Mouse (Mus musculus): ENCODE measurements at regions not wholly inside any gene's neighbourhood (a gene's known extent, or its start where the extent isn't known, plus 50 kb on each side); places are given as distances from the start of the nearest gene placed in this dataset.
"Not testable (repeated sequence)": the region's sequence is repeated elsewhere in the genome, so short reads cannot be mapped to it uniquely, and the experiment has no call there.

DNA sequence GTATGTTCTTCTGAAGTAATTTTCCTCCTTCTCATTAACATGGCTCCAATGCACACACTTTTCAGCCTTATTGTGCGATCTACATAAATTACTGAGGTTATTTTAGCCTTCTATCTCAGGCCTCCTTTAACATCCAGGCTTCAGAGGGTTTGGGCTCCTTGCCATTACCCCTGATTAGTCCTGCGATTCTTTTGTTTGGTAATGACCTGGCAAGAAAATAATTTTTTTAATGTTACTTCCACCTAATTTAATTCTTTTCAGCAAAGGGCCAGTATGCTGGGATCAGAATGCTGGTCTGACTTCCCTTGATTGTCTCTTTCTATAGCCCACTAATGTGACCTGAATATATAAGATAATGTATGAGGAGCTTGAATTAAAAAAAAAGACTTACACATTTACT, 739.4 kb downstream of the Tbl1xr1 start:
- no peak for DNase-seq

DNA sequence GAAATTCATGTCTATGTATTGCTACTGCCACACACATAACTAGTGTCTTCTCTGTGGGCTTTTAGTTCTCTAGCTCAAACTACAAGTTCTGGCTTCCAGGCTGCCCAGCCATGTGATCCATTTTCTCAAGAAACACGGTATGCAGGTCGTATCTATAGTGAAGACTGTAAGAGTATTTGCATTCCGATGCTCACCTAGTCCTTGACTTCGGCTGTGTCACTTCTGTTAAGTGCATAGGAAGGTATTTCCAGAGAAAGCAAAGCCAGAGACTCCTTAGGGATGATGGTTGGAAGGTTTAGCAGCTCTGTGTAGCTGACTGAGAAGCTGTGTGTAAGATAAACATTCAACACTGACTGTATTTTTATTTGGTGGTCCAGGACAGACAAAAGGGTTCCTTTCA, 750.0 kb downstream of the Tbl1xr1 start:
- DNase-seq, result no peak

DNA sequence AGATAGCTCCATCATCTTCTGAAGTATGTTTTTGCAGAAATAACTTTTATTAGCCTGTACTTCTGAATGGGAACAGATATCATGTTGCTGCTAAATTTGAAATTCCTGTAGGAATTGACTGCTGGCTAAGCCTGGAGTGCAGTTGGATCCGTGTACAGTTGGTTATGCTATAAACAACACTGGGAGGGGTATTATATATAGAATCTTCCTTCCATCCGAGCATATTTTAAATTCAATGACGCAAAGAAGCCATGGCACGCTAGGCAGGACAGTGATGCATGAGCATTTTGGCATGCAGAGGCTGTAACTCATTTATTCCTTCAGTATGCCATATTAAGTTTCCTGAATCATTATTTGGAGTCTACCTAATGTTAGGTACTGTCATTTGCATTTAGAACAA, 762.5 kb downstream of the Tbl1xr1 start:
- no peak for DNase-seq

DNA sequence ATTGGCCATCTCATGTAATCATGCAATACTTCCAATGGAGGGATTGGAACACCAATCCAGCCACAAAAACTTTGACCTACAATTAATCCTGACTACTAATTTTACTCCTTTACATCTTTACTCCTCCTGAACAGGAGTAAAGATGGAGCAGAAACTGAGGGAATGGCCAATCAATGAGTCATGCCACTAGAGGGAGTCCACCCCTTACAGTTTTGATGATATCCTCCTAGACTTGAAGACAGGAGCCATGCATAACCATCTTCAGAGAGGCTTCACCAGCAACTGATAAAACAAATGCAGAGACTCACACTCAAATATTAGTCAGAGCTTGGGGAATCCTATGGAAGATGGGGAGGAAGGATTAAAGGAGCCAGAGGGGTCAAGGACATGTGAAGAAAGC, 774.0 kb downstream of the Tbl1xr1 start:
- DNase-seq, result no peak

DNA sequence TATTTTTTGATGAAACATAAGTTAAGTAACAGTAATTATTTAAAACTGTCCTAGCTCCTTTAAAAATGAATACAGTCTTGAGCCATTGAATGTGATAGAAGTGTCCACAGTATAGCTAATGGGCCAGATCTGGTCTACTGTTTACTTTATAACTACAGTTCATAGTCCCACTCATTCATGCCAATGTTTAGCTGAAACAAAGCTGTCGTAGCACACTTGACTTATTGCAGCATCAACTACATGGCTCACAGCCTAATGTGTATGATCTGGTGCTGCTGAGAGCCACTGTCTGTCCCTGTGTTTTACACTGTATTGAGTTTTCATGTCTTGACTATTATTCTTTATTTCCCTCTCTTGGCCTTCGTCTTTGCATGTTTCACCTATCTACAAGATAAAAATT, 787.1 kb downstream of the Tbl1xr1 start:
- DNase-seq, result no peak

DNA sequence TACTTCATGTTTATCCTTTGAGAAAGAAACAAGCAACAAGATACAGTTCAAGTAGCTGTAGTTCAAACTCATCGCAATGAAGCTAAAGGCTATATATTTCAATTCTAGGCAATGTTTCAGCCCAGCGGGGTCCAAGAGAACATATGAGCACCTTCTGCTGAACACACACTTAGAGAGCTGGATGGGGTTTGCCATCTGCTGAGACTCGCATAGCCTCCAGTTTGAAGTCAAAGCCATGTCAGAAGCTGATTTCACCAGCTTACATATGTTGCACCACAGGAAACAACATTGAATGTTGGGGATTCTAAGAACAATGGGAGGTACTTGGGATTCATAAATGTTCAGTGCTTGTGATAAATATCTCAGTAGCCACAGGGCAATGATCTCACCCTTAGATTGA, 801.4 kb downstream of the Tbl1xr1 start:
- DNase-seq, result no peak

DNA sequence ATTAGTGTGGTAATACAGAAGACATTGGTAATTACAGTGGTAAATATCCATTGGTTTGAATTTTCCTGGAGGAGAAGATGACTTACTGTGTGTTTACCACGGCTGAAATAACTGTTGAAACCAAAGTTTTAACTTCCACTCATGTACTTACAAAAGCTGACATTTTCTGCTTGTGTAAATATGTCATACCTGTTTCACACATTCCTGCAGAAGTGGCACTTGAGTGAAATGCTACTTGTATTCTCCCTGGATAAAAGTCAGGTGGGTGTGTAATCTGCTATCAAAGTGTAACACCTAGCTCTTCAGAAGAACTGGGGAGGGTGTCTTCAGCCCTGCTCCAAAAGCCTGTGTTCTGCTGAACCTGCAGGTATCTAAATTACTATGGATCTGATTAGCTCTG, 816.3 kb downstream of the Tbl1xr1 start:
- DNase-seq, result no peak

DNA sequence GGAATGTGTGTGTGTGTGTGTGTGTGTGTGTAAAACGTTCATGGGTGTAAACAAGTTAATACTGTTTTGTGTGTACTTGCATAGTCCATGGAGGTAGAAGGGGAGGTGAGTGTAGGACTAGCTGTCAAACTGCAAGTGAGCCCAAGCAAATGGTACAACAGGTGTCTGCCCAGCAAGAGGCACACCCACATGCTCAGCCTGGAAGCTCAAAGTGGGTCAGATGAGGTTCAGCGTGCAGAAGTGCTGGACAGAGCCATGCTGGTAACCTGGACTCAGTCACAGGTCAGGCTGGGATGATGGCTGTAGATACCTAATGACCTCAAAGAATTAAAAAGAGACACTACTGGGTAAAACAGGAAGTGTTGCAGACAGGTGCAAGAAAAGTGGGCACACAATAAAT, 821.2 kb downstream of the Tbl1xr1 start:
- peak; percentile 83 for DNase-seq

DNA sequence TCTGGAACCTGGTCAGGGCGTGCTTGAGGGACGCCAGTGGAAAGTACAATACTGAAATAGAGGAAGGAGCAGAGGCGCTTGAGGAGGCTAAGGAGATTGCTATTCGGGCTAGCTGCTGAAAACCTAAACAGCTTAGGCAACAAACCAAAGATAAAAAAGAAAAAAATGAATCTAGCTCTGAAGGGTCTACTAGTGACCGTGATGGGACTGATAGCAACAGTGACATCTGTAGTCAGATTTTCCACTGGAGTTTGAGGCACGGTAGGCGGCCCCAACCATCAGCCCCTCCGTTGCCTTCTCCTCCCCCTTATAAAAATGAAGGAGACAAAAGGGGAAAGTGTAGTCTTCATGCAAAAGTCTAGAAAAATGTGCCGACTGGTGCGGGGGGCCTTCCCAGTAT, 824.5 kb downstream of the Tbl1xr1 start:
- DNase-seq, result no peak

DNA sequence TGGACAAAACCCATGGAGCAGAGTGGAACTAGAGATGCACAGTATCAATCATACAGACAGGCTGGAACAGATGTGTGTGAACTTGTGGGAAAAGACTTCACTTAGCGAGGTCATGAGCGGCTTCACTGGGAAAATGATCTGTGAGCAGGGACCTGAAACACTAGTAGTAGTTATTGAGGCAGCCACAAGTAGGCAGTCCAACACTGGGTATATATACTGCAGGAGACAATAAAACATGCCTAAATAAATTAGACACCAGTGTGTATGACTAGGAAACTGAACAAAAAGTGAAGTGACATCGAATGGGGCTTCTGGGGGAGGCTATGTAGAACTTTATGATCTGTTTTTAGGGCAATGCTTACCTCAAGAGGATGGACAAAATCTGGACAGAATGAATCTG, 852.5 kb downstream of the Tbl1xr1 start:
- no peak for DNase-seq

DNA sequence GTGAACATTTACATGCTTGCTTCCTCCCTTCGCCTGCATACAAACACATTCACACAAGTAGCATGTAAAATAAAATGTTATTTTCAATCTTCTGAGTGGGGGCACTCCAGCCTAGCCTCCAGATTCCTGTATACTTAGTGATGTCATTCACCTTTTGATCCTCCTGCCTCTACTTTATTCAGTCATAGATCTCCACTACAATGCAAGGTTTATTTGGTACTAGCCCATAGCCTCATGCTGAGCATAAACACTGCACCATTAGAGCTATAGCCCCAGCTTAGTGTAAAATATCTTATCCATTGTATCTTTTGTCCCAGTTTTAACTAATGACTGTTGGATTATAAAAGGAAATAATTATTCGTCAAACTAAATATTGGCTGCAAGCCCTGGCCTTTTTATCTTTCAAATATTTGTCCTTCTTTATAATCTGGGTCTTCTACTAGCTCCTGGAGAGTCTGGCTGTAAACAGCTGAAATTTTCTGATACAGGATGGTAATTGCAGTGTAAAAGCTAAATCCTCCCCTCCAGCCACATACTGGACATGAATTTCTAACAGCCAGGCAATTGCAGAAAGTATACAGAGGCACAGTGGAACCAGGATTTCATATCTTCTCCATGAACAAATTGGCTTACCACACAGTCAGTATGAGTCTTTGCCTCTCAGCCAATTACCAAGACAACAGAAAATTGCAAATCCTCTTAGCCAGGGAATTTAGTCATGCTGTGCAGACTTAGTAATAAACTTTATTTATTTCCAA, 853.5 kb downstream of the Tbl1xr1 start:
- DNase-seq, result no peak

DNA sequence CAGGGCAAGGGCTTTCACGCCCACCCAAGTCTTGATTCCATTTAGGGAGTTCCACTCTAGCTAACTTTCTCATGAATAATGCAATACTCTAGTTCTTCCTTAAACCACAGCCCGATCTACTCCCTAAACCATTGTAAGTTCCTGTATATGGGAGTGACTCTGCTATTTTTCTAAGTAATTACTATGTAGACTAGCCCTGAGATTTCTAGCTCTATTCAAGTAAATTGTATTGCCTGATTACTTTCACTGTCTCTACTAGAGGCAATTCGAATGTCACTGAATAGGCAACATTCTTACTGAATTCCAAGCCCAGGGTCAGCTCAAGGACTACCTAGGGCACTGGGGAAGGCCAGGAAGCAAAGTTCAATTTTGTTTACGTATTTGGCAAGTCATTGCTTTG, 869.2 kb downstream of the Tbl1xr1 start:
- DNase-seq, result not testable (repeated sequence)

DNA sequence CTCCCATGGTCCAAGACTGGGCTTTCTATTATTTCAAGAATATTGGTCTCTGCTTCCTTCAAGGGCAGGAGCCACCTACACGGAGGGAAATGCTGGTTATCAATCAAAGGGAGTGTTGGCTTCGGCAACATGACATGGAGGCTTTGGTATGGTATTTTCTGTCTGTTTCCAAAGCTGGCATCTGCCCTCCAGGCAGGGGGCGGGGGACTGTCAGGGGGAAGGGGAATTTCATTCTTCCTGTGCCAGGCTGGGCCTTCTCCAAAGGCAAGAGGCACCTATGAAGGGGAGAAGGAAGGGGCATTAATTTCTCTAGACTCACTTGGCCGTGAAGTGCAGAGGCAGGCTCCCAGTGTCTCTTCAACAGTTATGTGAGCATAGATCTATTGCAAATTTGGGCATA, 870.7 kb downstream of the Tbl1xr1 start:
- no peak for DNase-seq

DNA sequence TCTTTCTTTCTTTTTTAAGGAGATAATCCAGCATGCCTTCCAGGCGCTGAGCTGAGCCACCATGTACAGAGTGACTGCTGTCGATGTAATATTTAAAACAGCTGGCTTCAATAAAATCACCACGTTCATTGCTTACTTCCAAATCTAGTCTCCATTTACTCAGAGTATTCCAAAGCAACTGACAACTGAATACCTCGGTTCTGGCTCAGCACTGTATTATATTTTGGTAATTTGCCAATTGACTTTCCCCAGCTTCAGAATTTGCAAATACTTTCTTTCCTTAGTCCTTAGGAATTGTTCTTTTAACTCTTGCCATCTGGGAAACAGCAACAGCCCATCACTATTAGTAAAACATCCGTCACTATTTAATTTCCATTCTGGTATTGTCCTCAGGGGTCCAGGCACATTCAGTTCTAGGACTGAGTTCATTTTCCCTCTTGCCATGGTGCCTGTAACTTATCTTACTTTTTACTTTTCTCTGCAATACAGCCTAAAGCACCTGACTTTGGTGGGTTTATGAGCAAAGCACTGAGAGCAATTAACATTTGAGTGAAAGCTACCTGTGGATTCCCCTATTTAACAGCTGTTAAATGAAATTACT, 871.8 kb downstream of the Tbl1xr1 start:
- DNase-seq, result no peak

DNA sequence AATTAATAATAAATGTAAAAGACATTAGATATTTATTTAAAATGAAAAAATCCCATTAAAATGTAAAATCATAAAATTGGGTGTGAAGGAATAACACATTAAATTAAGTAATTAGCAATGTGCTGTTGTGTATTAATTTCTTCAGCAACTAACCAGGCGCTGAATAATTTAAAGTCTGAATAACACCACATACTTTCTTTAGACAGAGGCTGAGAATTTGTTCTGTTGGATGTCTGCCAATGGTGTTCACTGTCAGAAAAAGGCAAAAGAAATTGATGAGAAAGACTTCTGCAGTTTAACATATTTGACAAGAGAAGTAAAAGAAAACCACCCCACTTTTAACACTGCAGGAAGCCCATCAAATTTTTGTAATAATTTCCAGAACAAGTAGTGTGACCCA, 881.0 kb downstream of the Tbl1xr1 start:
- DNase-seq, result no peak

DNA sequence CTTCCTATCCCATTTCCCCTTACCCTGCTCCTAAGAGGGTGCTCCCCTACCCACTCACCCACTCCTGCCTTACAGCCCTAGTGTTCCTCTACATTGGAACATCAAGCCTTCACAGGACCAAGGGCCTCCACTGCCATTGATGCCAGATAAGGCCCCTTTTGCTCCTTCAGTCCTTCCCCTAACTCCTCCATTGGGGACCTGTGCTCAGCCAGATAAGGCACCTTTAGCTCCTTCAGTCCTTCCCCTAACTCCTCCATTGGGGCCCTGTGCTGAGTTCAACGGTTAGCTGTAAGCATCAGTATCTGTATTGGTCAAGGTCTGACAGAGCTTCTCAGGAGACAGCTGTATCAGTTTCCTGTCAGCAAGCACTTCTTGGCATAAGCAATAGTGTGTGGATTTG, 896.2 kb downstream of the Tbl1xr1 start:
- no peak for DNase-seq

DNA sequence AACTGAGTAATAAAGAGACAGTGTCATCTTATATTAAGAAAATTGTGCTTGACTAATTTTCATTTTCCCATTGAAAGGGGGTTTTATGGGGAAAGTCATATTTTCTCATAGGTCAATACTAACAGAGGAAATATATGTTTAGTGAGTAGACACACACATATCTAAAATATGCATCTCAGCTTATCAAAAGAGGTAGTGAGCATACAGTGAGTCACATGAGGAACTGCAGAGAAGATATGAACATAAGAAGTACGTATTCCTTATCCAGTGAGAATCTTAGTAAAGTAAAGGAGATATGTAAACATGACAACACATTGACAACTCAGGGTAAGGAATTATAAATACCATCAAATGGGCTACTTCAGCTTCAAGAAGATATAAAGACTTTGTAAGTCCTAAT, 900.3 kb downstream of the Tbl1xr1 start:
- no peak for DNase-seq

DNA sequence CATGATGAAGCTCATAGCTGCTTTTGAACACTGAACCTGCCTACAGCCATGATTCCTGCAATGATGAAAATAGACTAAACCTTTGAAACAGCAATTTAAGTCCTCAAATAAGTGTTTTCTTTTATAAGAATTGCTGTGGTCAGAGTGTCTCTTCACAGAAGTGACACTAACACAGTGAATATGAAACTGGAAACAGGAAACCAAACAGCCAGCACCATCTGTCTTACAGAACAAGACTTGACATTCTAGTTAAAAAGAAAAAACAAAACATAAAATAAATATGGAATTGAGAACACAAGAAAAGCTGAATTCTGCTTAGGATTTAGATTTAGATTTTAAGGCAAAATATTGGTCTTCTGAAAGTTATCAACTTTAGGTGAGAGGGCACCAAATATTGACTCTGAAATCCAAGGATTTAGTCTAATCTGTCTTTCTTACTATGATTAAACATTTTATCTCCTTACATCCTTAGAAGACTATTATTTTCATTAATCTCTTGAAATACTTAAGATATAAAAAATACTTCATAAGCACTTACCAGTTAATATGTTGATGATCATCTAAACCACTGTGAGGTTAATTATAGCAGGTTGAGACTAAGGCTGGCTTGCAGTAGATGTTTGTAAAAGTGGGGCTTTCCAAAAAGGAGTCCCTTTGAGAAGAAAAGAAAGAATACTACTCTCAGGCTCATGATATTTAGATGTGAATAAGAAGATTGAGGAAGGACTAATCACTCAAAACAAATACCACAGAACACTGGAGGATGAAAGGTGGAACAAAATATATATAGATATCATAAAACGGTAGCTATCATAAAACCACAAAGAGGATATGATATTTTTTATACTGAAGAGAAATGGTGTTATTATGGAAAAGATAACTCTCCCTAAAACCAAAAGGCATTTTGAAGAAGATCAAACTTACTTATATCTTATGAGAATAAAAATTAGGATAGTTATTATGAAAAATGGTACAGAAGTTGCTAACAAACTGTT, 903.7 kb downstream of the Tbl1xr1 start:
- no peak for DNase-seq

DNA sequence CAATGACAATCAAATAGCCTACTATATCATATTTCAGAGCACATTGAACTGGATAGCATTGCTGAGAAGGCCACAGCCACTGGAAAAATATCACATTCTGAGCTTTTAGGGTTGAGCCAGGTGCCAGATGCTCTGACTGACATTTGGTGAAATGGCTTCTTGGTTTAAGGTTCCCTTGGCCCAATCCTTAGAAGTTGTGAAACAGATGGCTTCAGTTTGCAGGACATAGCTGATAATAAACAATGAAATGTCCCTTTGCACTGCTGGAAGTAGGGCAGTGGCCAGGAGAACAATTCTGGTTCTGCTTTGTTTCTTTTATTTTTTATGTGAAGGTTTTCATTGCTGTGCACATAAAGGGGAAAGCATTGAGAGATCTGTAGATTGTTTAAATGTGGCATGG, 906.0 kb downstream of the Tbl1xr1 start:
- DNase-seq, result peak; percentile 23

DNA sequence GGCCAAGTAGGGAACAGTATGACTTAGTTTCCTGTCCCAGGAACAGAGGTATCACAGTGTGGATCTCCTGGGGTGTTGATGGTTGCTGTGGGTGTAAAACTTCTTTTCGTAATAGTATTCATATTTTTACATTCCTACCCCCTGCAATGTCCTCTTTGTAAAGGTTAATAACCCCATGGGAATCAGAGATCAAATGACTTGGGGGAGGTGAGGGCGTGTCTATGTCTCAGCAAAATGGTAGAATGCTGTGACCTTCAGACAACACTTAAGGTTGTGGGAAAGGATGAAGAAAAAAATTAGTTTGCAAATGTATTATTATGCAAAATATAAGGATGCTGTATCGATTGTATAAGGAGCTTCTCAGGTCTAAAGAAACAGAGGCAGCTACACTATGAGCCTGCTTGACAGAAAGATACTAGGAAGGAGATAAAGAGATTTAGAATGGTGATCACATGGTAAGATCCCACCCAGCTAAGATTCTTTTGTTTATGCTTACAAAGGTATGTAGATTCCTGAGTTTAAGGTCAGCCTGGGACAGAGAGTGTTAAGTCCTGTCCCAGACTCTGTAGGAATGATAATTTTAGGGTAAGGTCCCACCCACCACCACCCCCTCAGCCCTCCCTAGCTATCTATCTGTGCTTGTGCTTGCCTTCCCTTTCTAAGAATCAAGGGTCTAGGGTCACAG, 913.8 kb downstream of the Tbl1xr1 start:
- DNase-seq, result no peak

DNA sequence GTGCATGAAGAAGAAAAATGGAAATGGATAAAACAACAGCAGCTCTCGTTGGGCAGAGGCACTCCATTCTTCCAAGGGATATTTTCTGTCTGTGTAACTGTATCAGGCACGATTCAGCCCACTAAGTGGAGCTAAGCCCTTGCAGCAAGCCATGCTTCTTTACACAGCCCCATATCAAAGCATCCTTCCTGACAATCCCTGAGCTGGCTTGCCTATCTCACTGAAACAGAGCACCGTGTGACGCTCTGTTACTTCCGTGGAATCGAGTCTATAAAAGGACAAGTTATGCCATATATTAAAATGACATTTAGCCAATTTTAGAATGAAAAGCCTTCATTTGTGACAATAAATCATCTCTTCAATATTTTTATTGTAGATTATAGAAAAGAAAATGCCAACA, 918.8 kb downstream of the Tbl1xr1 start:
- DNase-seq, result no peak

DNA sequence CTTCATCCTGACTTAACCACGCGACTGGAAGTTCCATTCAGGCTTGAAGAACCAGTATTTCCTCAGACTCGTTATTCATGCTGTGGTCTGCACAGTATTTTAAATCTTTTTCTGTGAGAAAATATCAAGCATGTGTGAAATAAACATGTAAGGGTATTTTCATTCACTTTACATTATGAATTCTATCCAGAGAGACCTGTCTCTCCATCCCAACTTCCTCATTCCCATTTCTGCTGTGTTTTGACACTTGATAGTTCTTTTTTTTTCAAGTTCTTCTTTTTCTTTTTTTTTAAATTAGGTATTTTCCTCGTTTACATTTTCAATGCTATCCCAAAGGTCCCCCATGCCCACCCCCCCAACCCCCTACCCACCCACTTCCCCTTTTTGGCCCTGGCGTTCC, 919.4 kb downstream of the Tbl1xr1 start:
- no peak for DNase-seq

DNA sequence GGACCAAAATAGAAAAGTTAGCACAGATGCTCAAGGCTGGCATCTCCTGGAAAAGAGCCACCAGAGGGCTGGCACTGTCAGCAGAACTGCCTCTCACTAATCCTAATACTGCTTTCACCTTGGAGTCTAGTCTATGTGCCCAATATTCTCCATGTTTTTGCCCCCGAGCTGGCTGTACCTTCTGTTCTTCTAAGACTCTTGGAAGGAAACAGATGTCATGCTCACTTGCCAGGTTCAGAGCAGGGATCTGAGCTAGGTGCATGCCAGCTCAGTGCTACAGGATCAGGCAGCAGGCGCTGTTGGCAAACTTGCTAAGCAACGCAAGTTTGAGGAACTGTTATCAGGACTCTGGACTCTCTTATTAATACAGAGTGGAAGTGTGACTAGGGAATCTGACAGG, 924.6 kb downstream of the Tbl1xr1 start:
- peak; percentile 39 for DNase-seq

Data from cerebellum, adult 8-10 months (tissue).